Mouse (Mus musculus): ENCODE results near the gene Zscan10. TPM values are rescaled to one million over a fixed set of nuclear protein-coding genes. Genes with fewer than 3 reads are reported as not detected.

The Zscan10 gene
- total and polyA plus RNA-seq, 2 experiments from 2014 or later: 0.21 TPM; not detected in 1

GRCm38 (mm10) chr17:23601836-23602585 lies 1.4 kb downstream of the Zscan10 start:
- TF ChIP-seq CTCF (IDR thresholded peaks at IDR 0.05; ENCODE audit: low read depth): no peak
- no peak overlapping the region for H3K27ac ChIP-seq (ENCODE audit: low read depth, low read length)
- H3K4me1 ChIP-seq (ENCODE audit: insufficient read depth): no peaks in the 10 kb centered on the region
- H3K36me3 ChIP-seq (ENCODE audit: insufficient read depth): no peaks in the 10 kb centered on the region
- no peak overlapping the region for H3K9ac ChIP-seq
- H3K27me3 ChIP-seq (ENCODE audit: insufficient read depth, low read length): no peaks in the 10 kb centered on the region
- WGBS: 58% methylated on average over 10 of the region's 10 CpGs
- no peak overlapping the region for H3K4me2 ChIP-seq (ENCODE audit: low read depth)
- no peaks in the 10 kb centered on the region for H3K9me3 ChIP-seq (ENCODE audit: low read length)
- DNase-seq: no peak
- H3K4me3 ChIP-seq (ENCODE audit: low read depth, low read length): no peak overlapping the region
- ATAC-seq: no peak

GRCm38 (mm10) chr17:23603077-23603476 lies 2.4 kb downstream of the Zscan10 start:
- no peak overlapping the region for H3K9ac ChIP-seq
- ATAC-seq: no peak
- no peak for TF ChIP-seq CTCF (IDR thresholded peaks at IDR 0.05; ENCODE audit: low read depth)
- no peak overlapping the region for H3K4me2 ChIP-seq (ENCODE audit: low read depth)
- no peaks in the 10 kb centered on the region for H3K36me3 ChIP-seq (ENCODE audit: insufficient read depth)
- H3K27me3 ChIP-seq (ENCODE audit: insufficient read depth, low read length): no peaks in the 10 kb centered on the region
- H3K4me1 ChIP-seq (ENCODE audit: insufficient read depth): no peaks in the 10 kb centered on the region
- no peak for DNase-seq
- no peak overlapping the region for H3K27ac ChIP-seq (ENCODE audit: low read depth, low read length)
- H3K9me3 ChIP-seq (ENCODE audit: low read length): no peaks in the 10 kb centered on the region
- WGBS: 10% methylated on average over 8 of the region's 8 CpGs
- H3K4me3 ChIP-seq (ENCODE audit: low read depth, low read length): no peak overlapping the region

GRCm38 (mm10) chr17:23603542-23603941 lies 2.9 kb downstream of the Zscan10 start:
- Histone ChIP-seq H3K36me3 (ENCODE audit: insufficient read depth) (no peaks in the 10 kb centered on the region), H3K27ac (ENCODE audit: low read depth, low read length) (no peak overlapping the region), H3K27me3 (ENCODE audit: insufficient read depth, low read length) (no peaks in the 10 kb centered on the region), H3K4me3 (ENCODE audit: low read depth, low read length) (no peak overlapping the region), H3K4me1 (ENCODE audit: insufficient read depth) (no peaks in the 10 kb centered on the region), H3K9me3 (ENCODE audit: low read length) (no peaks in the 10 kb centered on the region), H3K4me2 (ENCODE audit: low read depth) (no peak overlapping the region), H3K9ac (no peak overlapping the region)
- WGBS: 44% methylated on average over 2 of the region's 2 CpGs
- ATAC-seq (no peak; the same call in 1 of the 2 replicates), DNase-seq (peak; percentile 35)
- peak; percentile 56 for TF ChIP-seq CTCF (IDR thresholded peaks at IDR 0.05; ENCODE audit: low read depth)

GRCm38 (mm10) chr17:23604394-23604793 lies 3.7 kb downstream of the Zscan10 start:
- no peak overlapping the region for H3K4me2 ChIP-seq (ENCODE audit: low read depth)
- H3K4me1 ChIP-seq (ENCODE audit: insufficient read depth): no peaks in the 10 kb centered on the region
- ATAC-seq: no peak
- 74% methylated on average over 7 of the region's 7 CpGs for WGBS
- H3K9ac ChIP-seq: no peak overlapping the region
- no peak for TF ChIP-seq CTCF (IDR thresholded peaks at IDR 0.05; ENCODE audit: low read depth)
- no peaks in the 10 kb centered on the region for H3K36me3 ChIP-seq (ENCODE audit: insufficient read depth)
- no peak overlapping the region for H3K4me3 ChIP-seq (ENCODE audit: low read depth, low read length)
- no peaks in the 10 kb centered on the region for H3K27me3 ChIP-seq (ENCODE audit: insufficient read depth, low read length)
- no peak for DNase-seq
- H3K27ac ChIP-seq (ENCODE audit: low read depth, low read length): no peak overlapping the region
- H3K9me3 ChIP-seq (ENCODE audit: low read length): no peaks in the 10 kb centered on the region

GRCm38 (mm10) chr17:23605220-23605619 lies 4.6 kb downstream of the Zscan10 start:
- DNase-seq: no peak
- ATAC-seq: no peak
- Histone ChIP-seq H3K36me3 (ENCODE audit: insufficient read depth) (no peaks in the 10 kb centered on the region), H3K9ac (no peak overlapping the region), H3K9me3 (ENCODE audit: low read length) (no peaks in the 10 kb centered on the region), H3K4me2 (ENCODE audit: low read depth) (no peak overlapping the region), H3K27me3 (ENCODE audit: insufficient read depth, low read length) (no peaks in the 10 kb centered on the region), H3K4me1 (ENCODE audit: insufficient read depth) (no peaks in the 10 kb centered on the region), H3K27ac (ENCODE audit: low read depth, low read length) (no peak overlapping the region), H3K4me3 (ENCODE audit: low read depth, low read length) (no peak overlapping the region)
- TF ChIP-seq CTCF (IDR thresholded peaks at IDR 0.05; ENCODE audit: low read depth): no peak
- 89% methylated on average over 8 of the region's 8 CpGs for WGBS

- no peak overlapping the region for H3K4me2 ChIP-seq (ENCODE audit: low read depth)
- H3K27ac ChIP-seq (ENCODE audit: low read depth, low read length): no peak overlapping the region
- no peak overlapping the region for H3K9ac ChIP-seq
- TF ChIP-seq CTCF (IDR thresholded peaks at IDR 0.05; ENCODE audit: low read depth): no peak
- no peaks in the 10 kb centered on the region for H3K27me3 ChIP-seq (ENCODE audit: insufficient read depth, low read length)
- no peaks in the 10 kb centered on the region for H3K36me3 ChIP-seq (ENCODE audit: insufficient read depth)
- no peaks in the 10 kb centered on the region for H3K4me1 ChIP-seq (ENCODE audit: insufficient read depth)
- DNase-seq (no peak), ATAC-seq (no peak)
- 89% methylated on average over 24 of the region's 24 CpGs for WGBS
- H3K9me3 ChIP-seq (ENCODE audit: low read length): no peaks in the 10 kb centered on the region
- no peak overlapping the region for H3K4me3 ChIP-seq (ENCODE audit: low read depth, low read length)
These were observed 9.0 kb downstream of the Zscan10 start for GRCm38 (mm10) chr17:23609612-23610011.

- H3K9me3 ChIP-seq (ENCODE audit: low read length): no peaks in the 10 kb centered on the region
- TF ChIP-seq CTCF (IDR thresholded peaks at IDR 0.05; ENCODE audit: low read depth): peak; percentile 64
- 88% methylated on average over 28 of the region's 28 CpGs for WGBS
- ATAC-seq: peak; percentile 42; the same call in 1 of the 2 replicates
- no peaks in the 10 kb centered on the region for H3K4me1 ChIP-seq (ENCODE audit: insufficient read depth)
- H3K36me3 ChIP-seq (ENCODE audit: insufficient read depth): no peaks in the 10 kb centered on the region
- H3K9ac ChIP-seq: no peak overlapping the region
- no peak overlapping the region for H3K4me3 ChIP-seq (ENCODE audit: low read depth, low read length)
- DNase-seq: peak; percentile 9
- H3K27ac ChIP-seq (ENCODE audit: low read depth, low read length): no peak overlapping the region
- no peak overlapping the region for H3K4me2 ChIP-seq (ENCODE audit: low read depth)
- H3K27me3 ChIP-seq (ENCODE audit: insufficient read depth, low read length): no peaks in the 10 kb centered on the region
These were observed 9.7 kb downstream of the Zscan10 start for GRCm38 (mm10) chr17:23610361-23610800.

Measured in forebrain, postnatal 0 days (tissue).